Mouse (Mus musculus) heart, adult 10 weeks (tissue): ENCODE measurements around the gene Emc9. TPM values are rescaled to one million over a fixed set of nuclear protein-coding genes. Genes with fewer than 3 reads are reported as not detected.

Experiments
- polyA plus RNA-seq: library from polyadenylated mRNA; stranded (reverse); fragments of 350-450 nt; fragmentation: Illumina TruSeq; extraction: RNeasy Lipid Tissue Mini Kit (QIAGEN cat#74804); gene quantifications from one replicate; pipeline ENCODE4 v1.2.3, GENCODE M21; 2014; ENCODE audit warnings: low read depth, low replicate concordance

The Emc9 gene
- polyA plus RNA-seq: 51.3 TPM

DNA sequence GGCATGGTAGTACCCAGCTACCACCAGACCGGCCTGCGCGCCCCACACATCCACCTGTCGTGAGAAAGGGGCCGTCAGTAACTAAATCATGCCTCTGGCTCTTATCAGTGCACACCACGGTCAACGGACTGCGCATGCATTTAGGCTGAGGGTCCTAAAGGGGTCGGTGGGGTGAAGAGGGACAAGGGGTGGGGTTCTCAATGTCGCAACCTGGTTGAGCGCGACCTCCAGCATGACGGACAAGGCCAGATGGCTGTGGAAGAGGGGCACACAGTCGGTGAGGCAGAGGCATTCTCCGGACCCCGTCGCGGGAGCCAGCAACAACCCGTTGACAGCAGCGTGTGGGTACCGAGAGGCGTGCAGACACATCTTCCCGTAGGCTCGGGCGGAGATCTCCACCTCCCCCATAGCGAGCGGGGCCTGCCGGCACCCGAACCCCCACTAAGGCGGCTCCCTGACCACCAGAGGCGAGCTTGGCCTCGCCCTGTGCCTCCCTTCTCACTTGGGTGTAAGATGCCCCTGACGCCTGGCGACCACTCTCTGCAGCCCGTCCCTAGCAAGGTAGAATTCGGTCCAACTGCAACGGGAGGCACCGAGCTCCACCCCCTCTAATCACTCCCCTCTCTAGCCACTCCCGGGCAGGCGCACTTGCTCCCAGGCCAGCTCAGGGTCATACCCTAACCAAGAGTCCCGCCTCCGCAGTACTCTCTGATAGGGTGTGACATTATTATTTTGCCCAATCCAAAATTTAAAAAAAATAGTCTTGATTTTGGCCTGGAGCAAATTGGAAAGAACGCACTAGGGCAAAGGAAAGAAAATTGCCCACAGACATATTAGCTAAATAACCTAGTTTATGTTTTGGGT is at the start of gene Emc9:
Gene Emc9, minus strand, starts transcription at position 601 of the 864 bp plus-strand sequence.

GRCm38 (mm10) chr14:55617822-55618221 is 32.7 kb upstream of the Emc9 start, which contains the start of gene Rec8:
TSS of gene Rec8 (plus strand) at chr14:55618037.

GRCm38 (mm10) chr14:55603271-55603632 is 18.1 kb upstream of the Emc9 start, which contains the start of gene Irf9:
TSS of gene Irf9 (plus strand) at chr14:55603571.

DNA sequence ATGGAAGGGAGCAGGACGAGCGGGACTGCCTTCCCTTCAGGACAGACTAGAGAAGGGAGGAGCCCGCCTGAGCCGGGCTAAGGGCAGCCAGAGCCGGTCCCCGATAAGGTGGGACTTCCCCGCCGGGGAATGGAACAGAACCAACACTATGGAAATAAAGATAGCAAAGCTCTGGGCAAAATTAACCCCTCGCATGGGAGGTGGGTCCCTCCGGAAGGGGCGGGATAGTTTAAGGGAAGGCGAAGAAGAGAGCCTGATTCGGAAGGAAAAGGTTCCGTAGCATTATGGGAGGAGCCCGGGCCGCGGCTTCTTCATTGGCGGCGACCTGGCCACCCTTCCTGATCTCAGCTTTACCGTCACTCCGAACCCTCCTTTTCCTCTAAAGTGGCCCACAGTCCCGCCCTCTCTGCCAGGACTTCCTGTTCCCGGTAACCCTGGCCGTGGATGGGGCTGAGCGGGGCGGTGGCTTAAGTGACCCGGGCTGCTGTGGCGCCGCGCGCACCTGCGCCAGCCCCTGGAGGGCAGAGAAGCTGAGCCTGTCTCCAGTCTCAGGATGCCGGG is 6.3 kb upstream of the Emc9 start, which contains the start of gene Rnf31:
Gene Rnf31, plus strand, starts transcription at position 378 of the 561 bp plus-strand sequence.

DNA sequence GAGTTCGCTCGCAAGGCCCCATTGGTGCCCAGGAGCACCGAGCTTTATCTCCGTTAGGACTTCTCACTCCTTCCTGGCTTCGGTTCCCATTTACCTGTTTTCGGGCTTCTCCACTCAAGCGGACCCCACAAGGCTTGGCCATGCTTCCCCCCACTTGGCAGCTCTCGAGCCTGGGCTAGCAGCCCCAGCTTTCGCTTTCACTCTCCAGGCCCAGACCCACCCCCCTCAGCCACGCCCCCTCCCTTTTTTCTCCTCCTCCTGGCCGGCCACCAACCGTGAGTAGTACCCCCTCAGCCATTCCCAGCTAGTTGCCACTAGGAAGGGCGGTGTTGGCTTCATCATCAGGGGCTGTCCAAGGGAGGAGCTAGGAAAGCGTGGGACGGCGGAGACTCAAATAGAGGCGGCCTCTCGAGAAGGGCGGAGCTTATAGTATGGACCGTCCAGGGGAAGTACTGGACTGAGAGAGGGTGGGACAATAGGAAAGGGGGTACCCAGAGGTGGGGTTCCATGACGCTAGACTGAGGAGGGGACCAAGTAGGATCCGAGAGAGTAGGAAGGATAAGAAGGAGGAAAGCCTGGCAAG is 5.7 kb upstream of the Emc9 start, which contains the start of gene Psme2:
Gene Psme2, minus strand, starts transcription at position 366 of the 583 bp plus-strand sequence.

GRCm38 (mm10) chr14:55577871-55578667 is 7.0 kb downstream of the Emc9 start, which contains the start of gene Psme1:
TSS of gene Psme1 (plus strand) at chr14:55578123.

DNA sequence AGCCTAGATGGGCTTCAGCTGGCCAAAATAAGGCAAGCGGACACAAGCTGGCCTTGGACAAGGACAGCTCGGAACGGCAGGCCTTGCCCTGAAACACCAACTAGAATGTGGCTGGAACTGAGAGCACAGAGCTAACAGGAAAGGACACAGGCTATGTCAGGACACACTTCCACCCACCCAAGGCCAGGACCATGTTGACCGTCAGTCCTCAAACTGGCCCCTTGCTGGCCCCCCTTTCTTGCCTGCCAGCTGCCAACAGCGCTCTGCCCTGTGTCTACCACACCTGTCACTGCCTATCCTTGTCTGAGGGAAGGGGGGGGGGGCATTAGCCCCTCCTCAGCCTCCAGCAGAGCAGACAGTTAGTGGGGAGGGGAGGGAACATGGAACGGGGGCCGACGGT is 9.8 kb downstream of the Emc9 start, which contains the start of gene Fitm1:
Gene Fitm1, plus strand, starts transcription at position 316 of the 400 bp plus-strand sequence.

DNA sequence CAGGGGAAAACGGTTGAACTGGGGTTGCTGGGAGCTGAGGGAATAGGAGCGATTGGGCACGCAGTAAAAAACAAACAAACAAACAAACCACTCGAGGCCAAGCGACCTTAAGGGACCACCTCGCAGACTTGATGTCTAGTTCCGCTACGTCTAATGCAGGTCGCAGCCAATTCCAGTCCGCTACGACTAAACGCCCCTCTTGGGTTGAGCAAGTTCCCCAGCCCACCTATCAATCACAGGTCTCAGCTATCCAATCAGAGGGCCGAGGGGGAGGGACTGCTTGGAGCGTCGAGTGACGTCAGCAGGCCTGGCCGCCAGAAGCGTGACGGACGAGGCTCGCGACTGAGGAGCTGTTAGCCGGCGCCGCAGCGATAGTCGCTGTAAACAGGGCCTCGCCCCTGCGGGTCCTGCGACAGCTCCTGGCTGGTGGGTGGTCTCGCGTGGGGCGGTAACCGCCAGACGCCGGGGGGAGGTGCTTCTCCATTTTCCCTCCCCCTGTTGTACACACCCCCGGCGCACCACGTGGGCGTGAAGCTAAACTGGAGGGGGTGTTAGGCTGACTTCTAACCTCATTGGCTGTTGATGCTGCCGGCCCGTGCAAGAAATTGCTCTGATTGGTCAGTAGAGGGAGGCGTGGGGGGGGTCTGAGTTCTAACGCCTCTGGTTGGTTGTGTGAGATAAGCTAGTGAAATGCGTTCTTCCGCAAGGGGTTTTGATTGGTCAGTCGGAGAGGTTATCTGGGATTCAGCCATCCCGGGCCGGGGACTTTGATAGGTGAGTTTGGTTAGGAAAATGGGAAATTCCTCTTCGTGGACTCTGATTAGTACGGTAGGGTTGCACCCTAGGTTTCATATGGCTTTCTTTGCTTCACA is 24.7 kb downstream of the Emc9 start, which contains the start of gene A730061H03Rik:
Gene A730061H03Rik, minus strand, starts transcription at position 205 of the 872 bp plus-strand sequence.

DNA sequence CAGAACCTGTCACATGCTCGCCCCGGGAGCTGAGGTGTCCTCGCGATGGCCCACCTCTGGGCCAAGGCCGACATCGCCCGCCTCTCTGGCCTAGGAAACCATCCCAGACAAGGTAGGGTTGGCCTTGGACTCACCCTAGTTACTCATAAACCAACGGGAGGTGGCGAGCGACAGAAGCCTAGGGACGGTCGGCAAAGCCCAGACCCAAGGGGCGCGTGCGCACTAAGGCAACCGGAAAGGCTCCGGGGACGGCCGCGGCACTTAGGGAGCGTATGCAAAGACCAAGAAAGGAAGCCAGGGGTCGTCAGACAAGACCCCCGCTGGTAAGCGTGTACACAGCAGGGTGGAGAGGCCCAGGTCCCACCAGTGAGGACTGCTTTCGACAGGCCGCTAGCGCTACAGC is 25.3 kb downstream of the Emc9 start, which contains the start of gene Dcaf11:
Gene Dcaf11, plus strand, starts transcription at position 208 of the 403 bp plus-strand sequence.

DNA sequence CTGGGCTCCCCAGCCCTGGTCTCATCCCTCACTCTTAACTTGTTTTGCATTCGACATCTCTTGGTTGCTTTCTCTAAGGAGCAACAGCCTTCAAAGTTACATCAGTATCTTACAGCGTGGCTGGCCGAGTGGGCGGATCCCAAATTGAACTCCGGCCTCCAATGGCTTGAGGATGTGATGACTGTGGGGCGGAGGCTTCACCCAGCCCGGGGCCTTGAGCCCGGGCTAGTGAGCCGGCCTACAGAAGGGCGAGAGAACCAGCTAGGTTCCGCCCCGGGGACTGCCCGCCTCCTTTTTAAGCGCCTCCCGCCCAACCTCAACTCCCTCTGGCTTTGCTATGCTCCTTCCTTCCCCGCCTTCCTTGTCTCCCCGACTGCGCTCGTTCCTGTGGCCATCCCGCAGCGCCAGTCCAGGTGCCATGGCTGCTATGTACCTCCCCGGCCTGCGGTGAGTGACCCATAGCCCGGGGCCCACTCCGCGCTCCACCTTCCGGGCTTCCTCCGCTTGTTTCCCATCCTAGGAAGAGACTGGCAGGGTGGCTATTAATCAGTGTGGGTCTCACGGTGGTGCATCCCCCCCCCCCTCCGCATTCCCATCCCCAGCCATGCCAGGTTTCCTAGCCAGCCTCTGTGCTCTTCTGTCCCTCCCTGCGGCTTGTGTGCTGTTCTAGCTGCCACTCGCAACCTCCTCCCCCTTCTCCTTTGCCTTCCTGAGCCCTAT is 44.9 kb downstream of the Emc9 start, which contains the start of gene Pck2:
Gene Pck2, plus strand, starts transcription at position 200 of the 720 bp plus-strand sequence.

Other genes with a start within 250 kb of the Emc9 start
- 123 TPM for gene Dhrs4, start 106.5 kb downstream of the Emc9 start, polyA plus RNA-seq
- 3.0 TPM for gene Carmil3, start 94.7 kb downstream of the Emc9 start, polyA plus RNA-seq
- gene Cpne6, start 74.9 kb downstream of the Emc9 start, polyA plus RNA-seq: not detected
- not detected for gene Nrl, start 60.3 kb downstream of the Emc9 start, polyA plus RNA-seq
- gene Pck2, start 45.0 kb downstream of the Emc9 start, polyA plus RNA-seq: 8.5 TPM
- gene Dcaf11, start 25.3 kb downstream of the Emc9 start, polyA plus RNA-seq: 175 TPM
- gene A730061H03Rik, start 24.9 kb downstream of the Emc9 start, polyA plus RNA-seq: not detected
- gene Fitm1, start 9.7 kb downstream of the Emc9 start, polyA plus RNA-seq: 182 TPM
- gene Psme1, start 7.2 kb downstream of the Emc9 start, polyA plus RNA-seq: 165 TPM
- gene Psme2, start 5.8 kb upstream of the Emc9 start, polyA plus RNA-seq: 100 TPM
- 19.4 TPM for gene Rnf31, start 6.4 kb upstream of the Emc9 start, polyA plus RNA-seq
- gene Irf9, start 18.3 kb upstream of the Emc9 start, polyA plus RNA-seq: 17.2 TPM
- 0.26 TPM for gene Rec8, start 32.7 kb upstream of the Emc9 start, polyA plus RNA-seq
- gene Ipo4, start 50.7 kb upstream of the Emc9 start, polyA plus RNA-seq: 40.5 TPM
- gene Gm49378, start 52.6 kb upstream of the Emc9 start, polyA plus RNA-seq: 2.1 TPM
- 38.9 TPM for gene Tm9sf1, start 58.5 kb upstream of the Emc9 start, polyA plus RNA-seq
- gene Tssk4, start 64.9 kb upstream of the Emc9 start, polyA plus RNA-seq: 0.45 TPM
- gene Mdp1, start 75.2 kb upstream of the Emc9 start, polyA plus RNA-seq: 61.1 TPM
- 16.2 TPM for gene Gmpr2, start 86.6 kb upstream of the Emc9 start, polyA plus RNA-seq
- 153 TPM for gene Nedd8, start 86.8 kb upstream of the Emc9 start, polyA plus RNA-seq
- gene Tinf2, start 96.5 kb upstream of the Emc9 start, polyA plus RNA-seq: 12.6 TPM
- 0.21 TPM for gene Tgm1, start 128.6 kb upstream of the Emc9 start, polyA plus RNA-seq
- 15.7 TPM for gene Rabggta, start 137.0 kb upstream of the Emc9 start, polyA plus RNA-seq
- 55.4 TPM for gene Dhrs1, start 160.4 kb upstream of the Emc9 start, polyA plus RNA-seq
- gene Nop9, start 160.4 kb upstream of the Emc9 start, polyA plus RNA-seq: 10.6 TPM
- 6.6 TPM for gene Cideb, start 173.2 kb upstream of the Emc9 start, polyA plus RNA-seq
- gene Ltb4r2, start 176.1 kb upstream of the Emc9 start, polyA plus RNA-seq: not detected
- gene Ltb4r1, start 180.7 kb upstream of the Emc9 start, polyA plus RNA-seq: 0.45 TPM
- 21.5 TPM for gene Adcy4, start 198.8 kb upstream of the Emc9 start, polyA plus RNA-seq
- 3.1 TPM for gene Ripk3, start 203.6 kb upstream of the Emc9 start, polyA plus RNA-seq
- 5.2 TPM for gene Nfatc4, start 237.8 kb upstream of the Emc9 start, polyA plus RNA-seq